Mouse (Mus musculus): ENCODE results near the gene Eif4g1.

GRCm38 (mm10) chr16:20695622-20696323 is 27.7 kb downstream of the Eif4g1 start:
- TF ChIP-seq CTCF (IDR thresholded peaks at IDR 0.05; ENCODE audit: low read depth) (no peak), EP300 (IDR thresholded peaks at IDR 0.05; ENCODE audit: low read depth) (no peak)

All from liver, embryonic 14.5 days (tissue).